ENCODE assay signal across 9 mouse cellular contexts in genomic region chr4:48842777-48843214, GRCm38 (mm10).
DNase-seq lines count a peak whose midpoint lies in the region; TF ChIP-seq lines count a peak whose summit lies in the region.
"Had no signal": no experiment of that assay in that cellular context is flagged by ENCODE, and none has a peak within 500 bp of the region (broad histone marks: within the 10 kb centered on the region; RNA-seq: fewer than 3 reads in every experiment).

No protein-coding gene starts in this region.

- no peak for TF ChIP-seq CTCF in layer of hippocampus, adult 2 months (conservative IDR thresholded peaks at IDR 0.05)

- intact Hi-C loops in left cerebral cortex, postnatal 4 days (cut with DNase I) = no loop called here
- intact Hi-C loops in left cerebral cortex, postnatal 36 days (cut with DNase I) = no loop called here
- intact Hi-C loops in gastrocnemius, postnatal 14 days (cut with DNase I; ENCODE audit: low total_unique reads) = no loop called here

- peak; percentile 64 for DNase-seq in left cerebral cortex, postnatal 4 days
- no peak for DNase-seq in left cerebral cortex, postnatal 36 days (ENCODE audit: low spot score in 2 of 2)
- DNase-seq in cerebellum, postnatal 36 days = peak; percentile 9 to 12
- DNase-seq in gastrocnemius, postnatal 14 days = peak; percentile 53
- DNase-seq in layer of hippocampus, adult 2 months (ENCODE audit: low spot score in 2 of 2) = peak; percentile 24 to 43
- DNase-seq in urinary bladder, adult 2 months (ENCODE audit: low spot score) = no peak
- DNase-seq in urinary bladder, adult 18-20 months (ENCODE audit: low spot score in 2 of 2) = no peak
- DNase-seq in spleen, postnatal 14 days (ENCODE audit: low spot score in 2 of 2) = no peak

- no peak overlapping the region for H3K4me3 ChIP-seq in layer of hippocampus, adult 2 months
- H3K4me3 ChIP-seq: embryonic facial prominence, embryonic 12.5 days had no signal

- H3K27ac ChIP-seq in layer of hippocampus, adult 2 months = no peak overlapping the region
- H3K27ac ChIP-seq: embryonic facial prominence, embryonic 12.5 days had no signal

Comparison
In these comparisons a context has a peak if more than half of its experiments do, and no peak if none do; other contexts are left out.
1. DNase-seq: peak in left cerebral cortex, postnatal 4 days (single experiment), cerebellum, postnatal 36 days (2 of 2), gastrocnemius, postnatal 14 days (single experiment) and layer of hippocampus, adult 2 months (2 of 2); none in left cerebral cortex, postnatal 36 days (0 of 2), urinary bladder, adult 2 months (single experiment), urinary bladder, adult 18-20 months (0 of 2) and spleen, postnatal 14 days (0 of 2).